Mouse (Mus musculus): Measurements from ENCODE around the gene Smarca5. TPM values are rescaled to one million over a fixed set of nuclear protein-coding genes. Genes with fewer than 3 reads are reported as not detected.
A peak's percentile ranks its signal among the peaks of the same experiment; 100 is the strongest.

Gene Smarca5
- polyA plus RNA-seq, 1 experiment from 2014 or later, result 63.6 TPM

- 12% methylated on average over 14 of the region's 14 CpGs for WGBS
These were observed 635 bp upstream of the Smarca5 start for GRCm38 (mm10) chr8:80739932-80740331.

DNA sequence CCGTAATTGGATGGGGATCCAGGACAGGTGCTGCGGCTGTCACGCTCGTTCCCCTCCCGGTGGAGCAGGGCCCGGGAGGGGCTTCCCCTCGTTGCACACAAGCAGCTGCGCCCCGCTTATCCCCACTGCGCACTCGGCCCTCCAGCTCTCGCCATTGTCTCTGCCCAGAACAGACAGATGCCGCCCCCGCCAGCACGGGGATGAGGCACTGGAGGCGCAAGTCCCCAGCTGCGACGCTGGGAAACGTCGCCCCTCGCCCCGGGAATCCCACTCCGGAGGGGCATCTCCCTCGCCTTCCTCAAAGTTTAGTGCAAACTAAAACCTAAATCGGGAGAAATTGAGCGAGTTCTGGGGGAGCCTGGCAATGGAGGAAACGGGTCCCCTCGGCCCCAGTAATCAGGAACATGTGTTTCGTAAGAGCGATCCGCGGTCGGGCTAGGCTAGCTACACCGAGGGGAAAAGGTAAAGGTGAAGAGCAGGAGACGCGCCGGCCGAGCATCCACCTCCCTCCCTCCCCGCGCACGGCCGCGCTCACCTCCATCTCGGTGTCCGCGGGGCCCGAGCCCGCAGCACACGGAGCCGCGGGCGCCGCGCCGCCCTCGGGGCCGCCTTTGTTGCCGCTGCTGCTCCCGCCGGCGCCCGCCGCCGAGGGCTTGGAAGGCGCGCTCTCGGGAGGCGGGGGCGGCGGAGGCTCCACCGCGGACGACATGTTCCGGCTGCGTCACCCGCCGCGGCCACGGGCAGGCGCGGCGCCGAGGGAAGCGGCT lies 726 bp downstream of the Smarca5 start:
- Histone ChIP-seq H3K4me3 (peak overlapping the region; percentile 95), H3K9me3 (no peaks in the 10 kb centered on the region), H3K36me3 (peaks cover 14% of the 10 kb centered on the region; the same call in 1 of the 2 replicates), H3K4me2 (peak overlapping the region; percentile 87), H3K27ac (peak overlapping the region; percentile 99), H3K9ac (peak overlapping the region; percentile 94), H3K4me1 (peaks cover 12% of the 10 kb centered on the region), H3K27me3 (no peaks in the 10 kb centered on the region)
- under 1% methylated on average over 76 of the region's 84 CpGs for WGBS
- ATAC-seq (ENCODE audit: insufficient number of reproducible peaks, low FRiP score, low TSS enrichment, low read depth), result peak; percentile 46; the same call in 1 of the 2 replicates

More at GRCm38 (mm10) chr8:80739932-80740331, 635 bp upstream of the Smarca5 start:
- no peak for ATAC-seq (ENCODE audit: insufficient number of reproducible peaks, low FRiP score, low TSS enrichment, low read depth)
- peaks cover 12% of the 10 kb centered on the region for H3K4me1 ChIP-seq
- H3K9ac ChIP-seq, result peak overlapping the region; percentile 44
- no peaks in the 10 kb centered on the region for H3K9me3 ChIP-seq
- H3K36me3 ChIP-seq, result peaks cover 9% of the 10 kb centered on the region; the same call in 1 of the 2 replicates
- H3K4me3 ChIP-seq, result peak overlapping the region; percentile 95
- H3K4me2 ChIP-seq, result peak overlapping the region; percentile 55
- no peaks in the 10 kb centered on the region for H3K27me3 ChIP-seq
- peak overlapping the region; percentile 94 for H3K27ac ChIP-seq

- peak overlapping the region; percentile 99 for H3K27ac ChIP-seq
- H3K9ac ChIP-seq, result peak overlapping the region; percentile 94
- ATAC-seq (ENCODE audit: insufficient number of reproducible peaks, low FRiP score, low TSS enrichment, low read depth), result no peak
- no peaks in the 10 kb centered on the region for H3K27me3 ChIP-seq
- WGBS, result 0% methylated on average over 5 of the region's 5 CpGs
- no peaks in the 10 kb centered on the region for H3K9me3 ChIP-seq
- peaks cover 12% of the 10 kb centered on the region for H3K4me1 ChIP-seq
- peaks cover 17% of the 10 kb centered on the region for H3K36me3 ChIP-seq
- peak overlapping the region; percentile 95 for H3K4me3 ChIP-seq
- peak overlapping the region; percentile 87 for H3K4me2 ChIP-seq
These were observed 1.3 kb downstream of the Smarca5 start for GRCm38 (mm10) chr8:80738046-80738387.

- no peaks in the 10 kb centered on the region for H3K27me3 ChIP-seq
- H3K9me3 ChIP-seq, result no peaks in the 10 kb centered on the region
- H3K27ac ChIP-seq, result no peak overlapping the region
- no peak overlapping the region for H3K4me2 ChIP-seq
- no peaks in the 10 kb centered on the region for H3K4me1 ChIP-seq
- ATAC-seq (ENCODE audit: insufficient number of reproducible peaks, low FRiP score, low TSS enrichment, low read depth), result no peak
- no peak overlapping the region for H3K4me3 ChIP-seq
- H3K9ac ChIP-seq, result no peak overlapping the region
- H3K36me3 ChIP-seq, result peaks cover 48% of the 10 kb centered on the region
These were observed 7.0 kb downstream of the Smarca5 start for GRCm38 (mm10) chr8:80732326-80732725.

DNA sequence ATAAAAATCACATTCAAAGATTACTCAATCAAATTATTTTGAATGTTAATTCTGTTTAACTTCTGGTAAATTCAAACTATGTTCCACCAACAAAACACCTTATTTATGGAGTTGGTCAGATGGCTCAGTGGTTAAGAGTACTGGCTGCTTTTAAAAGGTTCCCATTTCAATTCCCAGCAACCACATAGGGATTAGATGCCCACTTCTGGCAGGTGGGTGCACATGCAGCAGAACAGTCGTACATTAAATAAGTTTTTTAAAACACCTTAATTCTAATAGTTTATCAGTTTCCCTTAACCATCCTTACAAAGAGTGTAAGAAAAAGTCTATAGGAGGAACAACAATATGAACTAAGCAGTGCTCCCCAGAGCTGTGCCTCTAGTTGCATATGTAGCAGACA lies 24.8 kb downstream of the Smarca5 start:
- Histone ChIP-seq H3K4me3 (no peak overlapping the region), H3K27ac (no peak overlapping the region), H3K4me2 (no peak overlapping the region), H3K4me1 (no peaks in the 10 kb centered on the region), H3K9me3 (no peaks in the 10 kb centered on the region), H3K9ac (no peak overlapping the region), H3K27me3 (no peaks in the 10 kb centered on the region), H3K36me3 (peaks cover 47% of the 10 kb centered on the region)
- ATAC-seq (ENCODE audit: insufficient number of reproducible peaks, low FRiP score, low TSS enrichment, low read depth), result no peak
- WGBS, result 87% methylated on average over 1 of the region's 1 CpGs

DNA sequence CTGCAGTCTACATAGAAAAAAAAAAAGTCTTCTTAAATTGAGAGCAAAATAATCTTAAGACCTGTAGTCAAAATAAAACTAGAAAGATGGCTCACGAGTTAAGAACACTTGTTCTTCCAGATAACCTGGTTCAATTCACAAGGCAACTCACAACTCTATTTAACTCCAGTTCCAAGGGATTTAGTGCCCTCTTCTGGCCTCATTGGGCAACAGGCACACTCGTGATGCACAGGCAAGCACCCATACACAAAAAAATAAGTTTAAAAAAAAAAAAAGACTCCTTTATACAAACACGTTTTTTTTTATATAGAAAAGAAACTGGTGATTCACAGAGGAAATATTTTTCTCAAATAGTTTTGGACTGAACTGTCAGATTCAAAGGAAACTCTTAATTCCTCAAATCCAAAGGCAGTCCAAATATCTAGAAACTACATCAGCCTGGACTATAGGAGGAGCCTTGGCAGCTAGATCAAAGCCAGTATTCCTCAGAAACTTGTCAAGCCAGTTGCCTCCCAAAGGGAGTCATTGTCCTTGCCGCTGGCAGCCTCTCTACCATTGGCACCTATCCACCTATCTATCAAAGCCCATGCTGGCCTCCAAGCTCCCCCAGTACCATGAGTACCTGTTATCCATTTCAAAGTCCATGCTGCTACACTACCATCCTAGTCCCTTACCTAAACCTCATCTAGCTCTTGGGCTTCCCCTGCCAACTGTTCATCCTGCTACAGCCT lies 28.5 kb downstream of the Smarca5 start:
- H3K27ac ChIP-seq, result no peak overlapping the region
- H3K4me2 ChIP-seq, result no peak overlapping the region
- H3K9ac ChIP-seq, result no peak overlapping the region
- WGBS, result 75% methylated on average over 4 of the region's 4 CpGs
- H3K9me3 ChIP-seq, result no peaks in the 10 kb centered on the region
- no peak for ATAC-seq (ENCODE audit: insufficient number of reproducible peaks, low FRiP score, low TSS enrichment, low read depth)
- H3K4me1 ChIP-seq, result no peaks in the 10 kb centered on the region
- H3K36me3 ChIP-seq, result peaks cover 53% of the 10 kb centered on the region
- no peak overlapping the region for H3K4me3 ChIP-seq
- H3K27me3 ChIP-seq, result no peaks in the 10 kb centered on the region

DNA sequence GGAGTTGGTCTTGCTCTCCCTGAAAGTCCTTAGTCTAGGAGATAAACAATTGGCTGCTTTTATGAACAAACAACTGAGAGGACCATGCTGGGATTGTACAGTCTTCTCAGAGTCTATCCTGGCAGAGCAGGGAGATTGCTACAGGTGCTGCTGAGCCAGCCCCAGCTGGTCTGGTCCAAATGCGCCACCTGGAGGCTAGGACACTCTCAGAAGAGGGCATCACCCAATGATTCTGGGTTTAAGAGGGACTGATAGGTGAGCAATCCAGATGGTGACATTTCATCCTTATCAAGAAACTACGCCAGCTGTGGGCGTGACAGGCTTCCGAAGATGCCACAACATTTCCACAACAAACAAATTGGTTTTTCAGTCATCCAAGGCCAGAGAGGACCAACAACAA lies 51.2 kb downstream of the Smarca5 start:
- Histone ChIP-seq H3K27me3 (no peaks in the 10 kb centered on the region), H3K27ac (no peak overlapping the region), H3K36me3 (no peaks in the 10 kb centered on the region), H3K4me1 (no peaks in the 10 kb centered on the region), H3K4me2 (no peak overlapping the region), H3K4me3 (no peak overlapping the region), H3K9ac (no peak overlapping the region), H3K9me3 (no peaks in the 10 kb centered on the region)
- no peak for ATAC-seq (ENCODE audit: insufficient number of reproducible peaks, low FRiP score, low TSS enrichment, low read depth)
- 53% methylated on average over 4 of the region's 4 CpGs for WGBS

DNA sequence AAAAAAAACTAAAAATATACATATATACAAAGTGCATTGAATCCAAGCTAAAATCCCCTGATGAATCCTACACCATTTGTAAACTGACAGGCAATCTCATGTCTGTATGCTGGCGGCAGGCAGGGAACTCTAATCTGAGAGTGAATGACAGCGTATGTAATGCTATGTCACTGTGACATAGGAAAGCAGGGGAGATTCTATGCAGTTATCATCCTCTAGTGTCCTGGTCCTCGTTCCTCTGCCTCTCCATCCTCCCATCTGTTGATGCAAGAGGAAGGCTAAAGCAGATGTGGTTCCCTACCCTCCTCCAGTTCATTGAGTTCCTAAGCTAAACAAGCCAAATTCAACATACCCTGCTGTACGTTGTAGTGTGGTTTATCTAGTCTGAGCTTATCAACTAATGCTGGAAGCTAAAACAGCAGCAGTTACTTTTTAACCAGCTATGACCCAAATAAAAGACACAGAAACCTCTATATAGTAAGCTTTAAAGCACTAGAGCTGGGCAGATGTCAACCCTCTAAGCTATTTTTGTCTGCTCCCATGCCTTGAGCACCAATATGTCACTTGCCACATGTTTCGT lies 55.5 kb downstream of the Smarca5 start:
- H3K9ac ChIP-seq, result no peak overlapping the region
- H3K9me3 ChIP-seq, result no peaks in the 10 kb centered on the region
- H3K4me3 ChIP-seq, result no peak overlapping the region
- no peak overlapping the region for H3K4me2 ChIP-seq
- no peaks in the 10 kb centered on the region for H3K36me3 ChIP-seq
- H3K27me3 ChIP-seq, result no peaks in the 10 kb centered on the region
- WGBS, result 69% methylated on average over 5 of the region's 5 CpGs
- no peak overlapping the region for H3K27ac ChIP-seq
- H3K4me1 ChIP-seq, result no peaks in the 10 kb centered on the region
- ATAC-seq (ENCODE audit: insufficient number of reproducible peaks, low FRiP score, low TSS enrichment, low read depth), result no peak

- H3K9me3 ChIP-seq, result no peaks in the 10 kb centered on the region
- no peak for ATAC-seq (ENCODE audit: insufficient number of reproducible peaks, low FRiP score, low TSS enrichment, low read depth)
- H3K27me3 ChIP-seq, result no peaks in the 10 kb centered on the region
- H3K36me3 ChIP-seq, result no peaks in the 10 kb centered on the region
- H3K4me1 ChIP-seq, result no peaks in the 10 kb centered on the region
- no peak overlapping the region for H3K4me3 ChIP-seq
- no peak overlapping the region for H3K4me2 ChIP-seq
- 81% methylated on average over 5 of the region's 5 CpGs for WGBS
- H3K9ac ChIP-seq, result no peak overlapping the region
- no peak overlapping the region for H3K27ac ChIP-seq
These were observed 56.7 kb downstream of the Smarca5 start for GRCm38 (mm10) chr8:80682594-80682993.

DNA sequence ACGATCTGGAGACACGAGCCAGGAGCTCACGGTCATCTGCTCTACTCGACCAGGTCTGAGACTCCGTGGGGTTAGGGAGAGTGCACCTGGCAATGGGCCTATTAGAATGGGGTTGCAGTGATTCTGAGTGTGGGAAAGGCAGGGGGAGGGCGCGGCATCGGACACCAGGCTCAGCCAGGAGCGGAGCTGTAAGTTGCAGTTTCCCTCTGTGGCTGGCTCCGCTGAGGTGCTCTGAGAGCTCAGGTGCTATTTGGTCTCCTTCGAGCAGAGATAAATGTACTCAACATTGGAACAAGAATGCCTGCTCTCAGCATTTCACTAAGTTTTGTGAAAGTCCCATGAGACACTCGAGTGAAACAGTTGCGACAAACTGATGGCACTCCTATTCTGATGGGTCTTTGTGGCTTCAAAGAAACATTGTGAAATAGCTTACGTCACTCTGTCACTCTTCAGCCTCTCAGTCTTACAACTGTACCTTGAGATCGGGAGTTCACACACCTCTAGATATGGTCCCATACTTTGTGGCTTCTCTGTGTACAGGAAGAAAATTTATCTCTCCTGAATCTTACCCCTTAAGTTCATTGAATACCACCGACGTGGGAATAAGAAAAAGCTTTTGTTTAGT lies 69.9 kb downstream of the Smarca5 start:
- no peaks in the 10 kb centered on the region for H3K36me3 ChIP-seq
- 64% methylated on average over 17 of the region's 17 CpGs for WGBS
- H3K9ac ChIP-seq, result no peak overlapping the region
- no peaks in the 10 kb centered on the region for H3K9me3 ChIP-seq
- no peaks in the 10 kb centered on the region for H3K4me1 ChIP-seq
- 0 out of 2 replicates have a peak overlapping the region, but pooled peaks have one; percentile 8 for H3K4me2 ChIP-seq
- no peak overlapping the region for H3K27ac ChIP-seq
- no peak overlapping the region for H3K4me3 ChIP-seq
- no peaks in the 10 kb centered on the region for H3K27me3 ChIP-seq
- ATAC-seq (ENCODE audit: insufficient number of reproducible peaks, low FRiP score, low TSS enrichment, low read depth), result no peak

DNA sequence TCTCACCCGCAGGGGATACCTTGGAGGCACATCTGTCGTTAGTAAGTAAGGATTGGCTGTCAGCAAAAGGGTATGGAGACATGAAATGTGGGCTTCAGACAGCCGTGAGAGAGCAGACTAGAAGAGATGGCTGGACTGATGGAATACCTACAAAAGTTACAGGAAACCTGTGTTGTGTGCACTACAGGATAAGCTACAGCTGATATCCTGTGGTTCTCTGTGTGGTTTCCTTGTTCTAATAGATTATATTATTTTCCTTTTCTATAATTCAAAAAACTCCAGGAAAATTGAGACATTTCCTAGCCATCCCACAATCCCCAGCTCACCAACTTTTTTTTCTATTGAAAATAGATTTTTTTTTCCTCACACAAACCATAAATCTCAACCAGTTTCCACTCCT lies 75.8 kb downstream of the Smarca5 start:
- Histone ChIP-seq H3K9me3 (no peaks in the 10 kb centered on the region), H3K9ac (no peak overlapping the region), H3K27me3 (no peaks in the 10 kb centered on the region), H3K27ac (no peak overlapping the region), H3K4me2 (no peak overlapping the region), H3K36me3 (no peaks in the 10 kb centered on the region), H3K4me3 (no peak overlapping the region), H3K4me1 (no peaks in the 10 kb centered on the region)
- 71% methylated on average over 3 of the region's 3 CpGs for WGBS
- ATAC-seq (ENCODE audit: insufficient number of reproducible peaks, low FRiP score, low TSS enrichment, low read depth), result no peak

DNA sequence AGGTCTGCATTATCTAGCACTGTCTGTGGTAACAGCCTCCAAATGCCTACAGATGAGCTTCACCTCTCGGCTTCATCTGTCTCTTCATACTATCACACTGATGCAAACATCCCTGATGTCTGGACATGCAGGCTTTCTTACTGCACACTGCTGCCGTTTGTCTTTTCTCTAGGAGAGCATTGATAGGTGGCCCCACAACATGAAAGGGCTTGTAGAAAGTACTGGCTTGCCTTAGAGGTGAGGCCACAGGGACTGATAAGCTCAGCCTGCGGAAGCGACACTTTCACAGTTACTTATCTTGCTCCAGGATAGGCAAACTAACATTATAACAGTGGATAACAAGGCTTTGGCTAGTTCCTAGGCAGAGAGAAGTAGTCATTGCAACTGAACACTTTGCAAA lies 78.2 kb downstream of the Smarca5 start:
- H3K4me1 ChIP-seq, result no peaks in the 10 kb centered on the region
- H3K9ac ChIP-seq, result no peak overlapping the region
- H3K4me3 ChIP-seq, result no peak overlapping the region
- 55% methylated on average over 4 of the region's 4 CpGs for WGBS
- H3K9me3 ChIP-seq, result no peaks in the 10 kb centered on the region
- H3K4me2 ChIP-seq, result no peak overlapping the region
- no peaks in the 10 kb centered on the region for H3K36me3 ChIP-seq
- no peak for ATAC-seq (ENCODE audit: insufficient number of reproducible peaks, low FRiP score, low TSS enrichment, low read depth)
- no peak overlapping the region for H3K27ac ChIP-seq
- H3K27me3 ChIP-seq, result no peaks in the 10 kb centered on the region
